Mouse (Mus musculus) heart, postnatal 4 days (tissue): ENCODE data around the gene Hoxc9. TPM values are rescaled to one million over a fixed set of nuclear protein-coding genes. Genes with fewer than 3 reads are reported as not detected.

ENCODE experiments used
- DNase-seq: peaks from one replicate; pipeline ENCODE4 v3.0.0; 2021
- total RNA-seq, 2 experiments: library from RNA; stranded (reverse); gene quantifications; 2 replicates each; pipeline ENCODE4 v1.2.3; 2021

Hoxc9 gene
- total RNA-seq, 2 experiments from 2014 or later, result not detected

DNA sequence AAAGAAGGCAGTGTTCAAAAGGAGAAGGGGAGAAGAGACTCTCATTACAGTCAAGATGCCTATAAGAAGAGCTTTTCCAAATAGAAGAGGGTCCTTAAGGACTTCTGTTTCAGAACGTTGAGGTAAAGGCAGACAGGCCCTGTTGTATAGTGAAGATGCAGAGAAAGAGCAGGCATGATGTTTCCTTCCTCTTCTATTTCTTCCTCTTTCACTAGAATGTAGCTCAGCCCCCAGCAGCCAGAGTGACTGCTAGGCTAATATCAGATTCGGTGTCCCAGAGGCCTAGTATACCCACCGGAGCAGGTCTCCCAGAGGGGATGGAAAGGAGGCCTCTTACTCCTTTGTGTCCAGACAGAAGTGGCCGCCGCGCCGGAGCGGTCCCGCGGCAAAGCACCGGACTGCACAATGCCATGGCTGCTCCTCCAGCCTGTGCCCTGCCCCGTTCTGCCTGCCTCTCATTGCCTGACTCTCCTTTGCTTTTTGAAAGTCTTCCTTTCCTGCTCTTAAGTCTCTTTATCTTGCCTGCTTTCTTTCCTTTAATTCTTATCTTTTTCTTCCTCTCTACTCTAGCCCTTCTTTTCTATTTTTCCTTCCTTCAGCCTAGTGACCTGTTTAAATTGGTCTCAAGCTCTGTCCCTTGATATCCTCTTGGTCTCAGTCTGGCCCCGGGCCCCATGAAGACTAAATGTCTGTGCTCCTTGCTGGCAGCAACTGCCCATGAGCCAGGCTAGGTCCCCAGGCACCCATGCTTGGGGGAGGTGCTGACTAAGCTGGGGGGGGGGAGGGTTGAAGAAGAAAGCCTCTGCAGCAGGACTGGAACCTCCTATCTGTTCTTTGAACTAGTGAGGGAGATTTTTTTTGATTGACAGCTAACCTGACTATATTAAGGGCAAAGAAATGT, 2.6 kb downstream of the Hoxc9 start:
- no peak for DNase-seq

DNA sequence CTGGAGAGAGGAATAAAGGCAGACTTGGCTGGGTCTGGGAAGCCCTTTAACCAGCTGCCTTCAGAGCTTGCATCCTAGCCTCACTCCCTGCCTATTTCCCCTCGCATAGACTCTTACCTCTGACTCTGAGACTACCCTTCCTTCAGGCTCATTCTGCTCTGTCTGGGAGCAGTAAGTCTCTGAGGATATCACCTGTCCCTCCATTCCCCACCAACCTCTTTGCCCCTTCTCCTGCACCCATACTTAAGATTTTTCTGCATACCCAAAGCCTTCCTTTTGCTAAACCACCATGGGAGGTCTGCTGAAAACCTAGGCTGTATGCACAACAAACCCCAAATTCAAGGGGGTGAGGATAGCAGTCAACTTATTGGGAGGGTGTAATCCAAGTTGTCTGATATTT, 3.7 kb downstream of the Hoxc9 start:
- DNase-seq, result no peak

DNA sequence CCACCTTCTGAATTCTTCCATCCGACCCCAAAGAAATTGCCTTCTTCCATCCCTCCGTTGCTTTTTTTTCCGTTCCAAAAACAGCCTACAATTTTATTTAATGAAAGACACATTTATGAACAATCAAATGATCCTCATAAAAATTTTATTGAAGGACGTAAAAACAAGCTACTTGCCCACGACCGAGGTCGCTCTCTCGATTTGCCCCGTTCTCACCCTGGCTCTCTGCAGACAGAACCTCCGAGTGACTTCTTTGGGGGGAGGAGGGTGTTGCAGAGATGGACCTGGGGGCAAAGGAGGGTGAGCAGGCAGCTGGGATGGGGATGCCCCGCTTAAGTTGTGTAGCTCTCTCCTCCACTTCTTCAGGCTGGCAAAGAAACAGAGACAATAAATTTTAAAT, 4.1 kb downstream of the Hoxc9 start:
- DNase-seq, result no peak

DNA sequence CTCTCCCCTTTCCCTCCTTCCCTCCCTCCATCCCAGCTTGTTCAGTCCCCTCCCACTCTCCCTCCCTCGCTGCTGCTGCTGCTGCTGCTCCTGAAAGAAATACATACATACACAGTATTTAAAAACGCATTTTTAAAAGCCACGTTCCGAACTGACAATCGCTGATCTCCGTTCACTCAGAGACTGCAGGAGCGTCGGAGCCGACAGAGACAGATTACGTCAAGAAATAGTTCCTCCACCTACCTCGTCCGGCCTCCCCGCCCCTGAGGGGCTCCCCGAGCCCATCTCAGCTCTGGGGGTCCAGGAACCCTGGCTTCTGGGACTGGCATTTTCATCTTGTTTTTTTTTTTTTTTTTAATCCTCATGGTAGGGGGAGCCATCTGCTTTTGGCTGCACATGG, 4.7 kb downstream of the Hoxc9 start:
- no peak for DNase-seq

DNA sequence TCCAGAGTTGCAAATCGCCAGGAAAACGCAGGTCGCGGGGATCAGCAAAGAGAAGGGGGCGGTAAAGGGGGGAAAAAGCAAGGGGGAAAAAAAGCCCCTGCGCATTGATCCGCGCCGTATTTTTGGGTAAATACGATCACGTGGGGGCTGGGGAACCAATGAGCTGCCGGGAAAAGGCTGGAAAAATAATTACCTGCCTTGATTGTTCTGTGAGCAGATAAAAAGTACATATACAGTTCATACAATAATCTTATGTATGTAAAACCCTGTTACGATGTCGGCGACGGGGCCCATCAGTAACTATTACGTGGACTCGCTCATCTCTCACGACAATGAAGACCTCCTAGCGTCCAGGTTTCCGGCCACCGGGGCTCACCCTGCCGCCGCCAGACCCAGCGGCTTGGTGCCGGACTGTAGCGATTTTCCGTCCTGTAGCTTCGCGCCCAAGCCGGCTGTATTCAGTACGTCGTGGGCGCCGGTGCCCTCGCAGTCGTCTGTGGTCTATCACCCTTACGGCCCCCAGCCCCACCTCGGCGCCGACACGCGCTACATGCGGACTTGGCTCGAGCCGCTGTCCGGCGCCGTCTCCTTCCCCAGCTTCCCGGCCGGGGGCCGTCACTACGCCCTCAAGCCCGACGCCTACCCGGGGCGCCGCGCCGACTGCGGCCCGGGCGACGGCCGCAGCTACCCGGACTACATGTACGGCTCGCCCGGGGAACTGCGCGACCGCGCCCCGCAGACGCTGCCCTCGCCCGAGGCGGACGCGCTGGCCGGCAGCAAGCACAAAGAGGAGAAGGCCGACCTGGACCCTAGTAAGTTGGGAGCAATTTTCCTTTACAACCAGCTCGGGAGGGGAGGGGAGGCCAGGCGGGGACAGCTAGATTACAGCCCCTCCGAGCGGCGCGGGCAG, 5.4 kb downstream of the Hoxc9 start:
- DNase-seq, result no peak

DNA sequence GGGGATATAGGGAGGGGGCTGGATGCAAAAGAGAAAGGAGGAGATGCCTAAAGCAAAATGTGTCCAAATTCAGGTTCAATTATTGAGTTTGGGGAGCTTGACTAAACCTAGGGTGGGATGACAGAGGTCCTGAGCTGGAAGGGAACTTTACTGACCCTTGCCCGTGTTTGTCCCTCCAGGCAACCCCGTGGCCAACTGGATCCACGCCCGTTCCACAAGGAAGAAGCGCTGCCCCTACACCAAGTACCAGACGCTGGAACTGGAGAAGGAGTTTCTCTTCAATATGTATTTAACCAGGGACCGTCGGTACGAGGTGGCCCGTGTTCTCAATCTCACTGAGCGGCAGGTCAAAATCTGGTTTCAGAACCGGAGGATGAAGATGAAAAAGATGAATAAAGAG, 7.5 kb downstream of the Hoxc9 start:
- no peak for DNase-seq

DNA sequence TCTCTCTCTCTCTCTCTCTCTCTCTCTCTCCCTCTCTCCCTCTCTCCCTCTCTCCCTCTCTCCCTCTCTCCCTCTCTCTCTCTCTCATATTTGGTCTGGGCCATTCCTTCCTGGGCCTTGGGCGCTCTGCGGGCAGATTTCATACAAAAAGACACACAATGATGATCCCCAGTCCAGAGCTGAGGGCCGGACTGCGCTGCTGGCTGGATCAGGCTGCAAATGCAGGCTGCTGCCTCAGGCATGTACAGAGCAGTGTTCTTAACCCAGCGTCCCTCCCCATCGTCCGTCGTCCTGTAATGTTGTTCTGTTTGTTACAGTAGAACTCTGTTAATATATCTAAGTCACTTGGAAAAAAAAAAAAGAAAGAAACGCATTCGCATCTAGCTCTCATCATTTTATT, 8.3 kb downstream of the Hoxc9 start:
- no peak for DNase-seq

DNA sequence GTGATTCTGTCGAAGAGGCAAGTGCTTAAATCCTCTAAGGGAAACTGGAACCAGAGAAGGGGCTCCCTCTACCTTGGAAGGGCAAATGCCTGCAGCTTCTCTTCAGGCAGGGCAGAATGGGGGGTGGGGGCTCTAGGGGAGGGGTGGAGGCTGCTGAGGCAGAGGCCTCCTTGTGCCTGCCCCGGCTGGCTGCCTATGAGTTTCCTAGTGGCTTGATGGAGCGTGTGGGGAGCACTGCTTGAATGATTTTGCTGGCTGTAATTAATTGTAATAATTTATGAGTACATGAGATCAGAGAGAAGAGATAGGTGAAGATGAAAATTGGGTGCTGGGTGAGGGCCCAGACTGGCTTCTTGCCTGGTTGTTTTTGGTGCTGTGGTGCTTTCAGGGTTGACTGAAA, 8.7 kb downstream of the Hoxc9 start:
- no peak for DNase-seq

DNA sequence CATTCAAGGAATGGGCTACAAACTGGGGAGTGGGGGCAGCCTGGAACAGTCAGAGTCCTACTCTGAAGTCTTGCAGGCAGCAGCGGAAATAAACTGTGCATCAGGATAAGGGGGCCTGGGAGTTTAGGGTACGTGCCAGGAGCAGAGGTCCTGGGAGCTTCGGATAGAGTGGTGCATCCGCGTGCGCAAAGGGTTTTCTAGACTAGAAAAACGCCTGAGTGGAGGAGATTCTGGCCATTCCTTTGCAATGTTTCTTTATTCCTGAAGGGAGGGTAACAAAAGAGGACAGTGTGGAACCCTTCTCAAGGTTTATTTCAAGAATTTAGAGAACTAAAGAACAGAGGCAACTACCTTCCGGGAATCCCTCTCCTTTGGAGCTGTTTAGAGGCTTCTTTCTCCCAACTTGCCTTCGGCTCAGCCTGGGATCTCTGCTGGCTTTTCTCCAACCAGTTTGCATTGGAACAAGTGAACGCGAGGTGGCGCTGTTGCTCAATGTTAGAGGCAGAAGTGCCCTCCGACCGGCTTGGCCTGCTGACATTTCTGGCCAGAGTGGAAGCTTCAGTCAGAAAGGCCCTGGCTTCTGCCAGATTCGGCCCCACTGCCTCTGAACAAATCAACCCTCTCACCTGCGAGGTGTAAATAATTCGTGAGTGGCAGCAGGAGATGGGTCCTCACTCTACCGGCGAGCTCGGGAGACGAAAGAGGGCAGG, 11.0 kb downstream of the Hoxc9 start:
- DNase-seq, result peak; percentile 97

DNA sequence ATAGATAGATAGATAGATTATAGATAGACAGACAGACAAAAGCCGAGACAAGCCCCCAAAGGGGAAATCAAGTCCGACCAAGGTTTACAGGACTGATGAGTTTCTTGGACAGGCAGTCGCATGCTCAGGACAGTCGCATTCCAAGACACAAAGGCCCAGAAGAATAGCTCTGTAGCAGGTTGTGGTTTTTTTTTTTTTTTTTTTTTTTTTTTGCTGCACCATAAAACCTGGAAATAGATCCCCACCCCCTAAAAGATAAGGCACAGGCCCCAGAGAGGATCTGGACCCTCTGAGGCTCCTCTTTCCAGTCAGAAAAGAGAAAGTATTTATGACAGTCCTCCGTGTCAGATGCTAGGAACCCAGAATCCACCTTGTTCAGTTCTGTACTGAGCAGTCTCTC, 11.8 kb downstream of the Hoxc9 start:
- DNase-seq, result no peak

DNA sequence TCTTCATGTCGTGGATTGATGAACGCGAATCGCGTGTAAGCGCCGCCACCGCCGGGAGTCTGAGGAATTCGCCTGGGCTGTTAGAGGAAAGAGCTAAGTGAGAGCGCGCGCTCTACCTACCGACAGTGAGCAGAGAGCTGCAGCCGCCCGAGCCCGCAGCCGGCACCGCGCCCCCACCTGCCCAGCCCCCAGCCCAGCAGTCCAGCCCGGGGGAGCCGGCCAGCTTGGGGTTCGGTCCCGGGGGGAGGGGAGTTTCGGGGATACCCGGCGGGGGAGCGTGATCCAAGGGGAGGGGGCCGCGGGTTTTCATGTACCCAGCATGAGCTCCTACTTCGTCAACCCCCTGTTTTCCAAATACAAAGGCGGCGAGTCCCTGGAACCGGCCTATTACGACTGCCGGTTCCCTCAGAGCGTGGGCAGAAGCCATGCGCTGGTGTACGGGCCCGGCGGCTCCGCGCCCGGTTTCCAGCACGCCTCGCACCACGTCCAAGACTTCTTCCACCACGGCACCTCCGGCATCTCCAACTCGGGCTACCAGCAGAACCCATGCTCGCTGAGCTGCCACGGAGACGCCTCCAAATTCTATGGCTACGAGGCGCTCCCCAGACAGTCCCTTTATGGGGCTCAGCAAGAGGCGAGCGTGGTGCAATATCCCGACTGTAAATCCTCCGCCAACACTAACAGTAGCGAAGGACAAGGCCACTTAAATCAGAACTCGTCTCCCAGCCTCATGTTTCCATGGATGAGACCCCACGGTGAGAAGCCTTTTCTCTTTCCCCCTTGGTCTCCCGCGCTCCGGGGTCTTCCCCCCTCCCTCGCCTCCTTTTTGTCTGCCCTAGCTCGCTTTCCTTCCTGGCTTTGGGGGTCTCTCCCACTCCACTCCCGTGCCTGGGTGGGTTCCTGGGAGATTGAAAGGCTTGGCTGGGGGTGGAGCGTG, 14.5 kb downstream of the Hoxc9 start, which contains the start of gene Hoxc8:
TSS of gene Hoxc8 (plus strand) at position 147 of the 937 bp plus-strand sequence.
- DNase-seq, result no peak

DNA sequence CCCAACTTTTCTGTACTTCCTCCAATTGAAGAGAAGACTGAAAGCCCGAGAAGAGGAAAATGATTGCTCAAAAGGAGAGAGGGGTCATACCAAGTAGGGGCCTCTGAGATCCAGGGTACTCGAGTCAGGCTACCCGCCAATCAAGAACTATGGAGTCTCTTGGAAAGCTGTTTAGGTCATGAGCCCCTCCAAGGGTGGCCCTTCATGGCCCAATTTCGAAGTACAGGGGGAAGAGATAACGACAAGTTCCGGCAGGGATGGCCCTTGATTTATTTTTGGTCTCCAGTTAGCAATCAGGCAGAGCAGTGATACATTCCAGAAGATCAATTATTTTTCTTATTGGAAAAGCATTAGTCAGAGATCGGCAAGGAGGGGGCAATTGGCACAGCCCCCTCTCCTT, 15.5 kb downstream of the Hoxc9 start:
- DNase-seq, result no peak

DNA sequence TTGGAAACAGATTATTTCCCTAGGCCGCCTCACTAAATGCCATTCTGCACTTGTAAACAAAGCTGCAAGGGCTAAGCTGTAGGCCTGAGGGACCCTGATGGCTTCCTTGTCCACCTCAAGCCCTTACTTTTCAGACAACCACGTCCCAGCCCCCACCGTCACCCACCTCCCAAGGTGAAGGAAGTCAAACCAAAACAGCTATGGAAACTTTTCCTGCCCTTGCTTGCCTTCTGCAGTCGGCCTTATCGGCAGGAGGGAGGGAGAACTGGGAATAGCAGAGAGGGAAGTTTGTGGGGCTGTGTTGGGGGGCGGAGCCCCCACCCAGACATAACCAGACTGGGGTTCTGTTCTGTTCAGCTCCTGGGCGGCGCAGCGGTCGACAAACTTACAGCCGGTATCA, 16.0 kb downstream of the Hoxc9 start:
- DNase-seq, result no peak

DNA sequence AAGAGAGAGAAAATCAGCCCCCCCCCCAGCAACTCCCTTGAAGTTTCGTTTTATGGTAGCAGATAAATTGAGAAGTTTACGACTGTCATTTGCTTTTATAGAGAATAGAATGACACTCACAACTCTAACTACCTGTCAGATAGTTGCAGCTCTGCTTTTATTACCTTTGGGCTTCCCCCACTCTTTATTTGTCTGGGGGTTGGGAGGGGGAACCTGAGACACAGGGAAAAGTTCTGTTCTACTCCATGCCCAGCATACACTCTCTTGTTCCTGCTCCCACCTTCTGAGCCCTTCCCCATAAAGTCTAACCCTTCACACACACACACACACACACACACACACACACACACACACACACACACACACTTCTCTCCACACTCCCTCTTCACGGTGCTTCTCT, 16.6 kb downstream of the Hoxc9 start:
- DNase-seq, result no peak

DNA sequence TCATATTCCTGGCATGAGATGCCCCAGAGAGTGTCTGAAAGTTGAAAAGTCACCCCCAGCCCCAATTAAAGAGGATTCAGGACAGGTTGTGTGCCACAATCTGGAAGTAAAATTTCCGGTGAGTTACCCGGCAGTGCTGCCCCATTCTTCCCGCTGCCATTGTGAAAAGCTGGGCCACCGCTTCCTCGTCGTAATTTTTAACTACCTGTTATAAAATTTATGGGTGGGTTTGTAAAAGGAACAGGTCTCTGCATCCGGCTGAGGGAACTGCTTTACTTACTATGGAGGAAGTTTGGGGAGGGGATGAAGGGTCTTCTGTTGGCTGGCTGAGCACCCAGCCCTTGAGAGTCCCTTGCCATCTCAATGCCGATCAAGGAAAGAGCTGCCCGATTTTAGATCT, 20.3 kb downstream of the Hoxc9 start:
- no peak for DNase-seq

DNA sequence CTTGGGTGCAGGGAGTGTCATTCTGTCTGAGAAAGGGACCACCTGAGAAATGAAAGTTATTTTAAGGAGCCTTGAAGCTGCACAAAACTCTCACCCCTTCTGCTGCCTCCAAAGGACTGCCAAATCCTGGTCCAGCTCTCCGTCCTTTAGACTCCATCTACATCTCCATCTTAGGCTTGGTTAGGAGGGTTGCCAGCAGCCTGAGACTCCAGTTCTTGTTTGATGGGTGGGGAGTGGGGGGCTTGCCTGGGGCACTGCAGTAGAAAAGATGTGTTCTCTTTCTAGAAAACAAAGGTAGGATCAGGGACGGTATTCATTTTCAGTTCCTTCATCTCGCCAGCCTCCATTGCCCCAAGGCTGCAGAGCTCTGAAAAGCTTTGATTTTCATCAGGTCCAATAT, 21.2 kb downstream of the Hoxc9 start:
- no peak for DNase-seq

DNA sequence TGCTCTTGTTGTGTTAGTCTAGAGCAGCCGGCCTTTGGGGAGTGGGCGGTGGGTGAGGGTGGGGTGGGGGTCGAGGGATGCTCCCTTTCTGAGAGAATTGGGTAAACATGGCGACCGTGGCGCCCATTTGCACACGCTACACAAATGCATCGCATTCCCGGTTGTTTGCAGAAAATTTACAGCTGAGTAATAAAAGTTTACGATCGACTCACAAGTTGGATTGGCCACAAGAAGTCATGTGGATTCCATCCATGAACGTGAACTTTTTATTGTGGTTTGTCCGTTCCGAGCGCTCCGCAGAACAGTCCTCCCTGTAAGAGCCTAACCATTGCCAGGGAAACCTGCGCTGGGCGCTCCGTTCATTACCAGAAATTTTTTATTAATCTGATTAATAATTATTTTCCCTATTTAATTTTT, 21.7 kb downstream of the Hoxc9 start, which contains the start of gene Hoxc6:
TSS of gene Hoxc6 (plus strand) at position 319 of the 417 bp plus-strand sequence.
- no peak for DNase-seq

DNA sequence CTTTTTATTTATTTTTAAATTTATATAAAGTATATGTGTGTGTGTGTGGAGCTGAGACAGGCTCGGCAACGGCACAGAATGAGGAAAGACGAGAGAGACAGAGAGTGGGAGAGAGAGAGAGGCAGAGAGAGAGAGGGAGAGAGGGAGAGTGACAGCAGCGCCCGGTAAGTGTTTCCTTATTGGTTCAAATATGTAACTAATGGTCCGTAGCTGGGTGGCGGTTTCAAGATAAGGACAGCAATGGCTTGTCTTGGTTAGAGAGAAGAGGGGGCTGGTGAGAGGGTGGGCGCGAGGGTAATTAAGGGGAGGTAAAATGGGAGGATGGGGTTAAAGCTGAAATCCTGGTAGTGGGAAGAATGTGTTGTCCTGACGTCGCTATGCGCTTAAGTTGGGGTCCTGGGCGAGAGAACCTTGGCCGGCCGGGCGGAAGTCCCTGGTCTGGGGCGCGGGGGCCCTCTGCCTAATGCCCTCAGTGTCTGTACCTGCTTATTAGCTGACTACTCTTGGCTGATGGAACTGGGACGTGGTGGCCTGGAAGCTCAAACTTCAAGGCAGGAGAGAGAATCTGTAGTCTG, 22.5 kb downstream of the Hoxc9 start:
- no peak for DNase-seq

DNA sequence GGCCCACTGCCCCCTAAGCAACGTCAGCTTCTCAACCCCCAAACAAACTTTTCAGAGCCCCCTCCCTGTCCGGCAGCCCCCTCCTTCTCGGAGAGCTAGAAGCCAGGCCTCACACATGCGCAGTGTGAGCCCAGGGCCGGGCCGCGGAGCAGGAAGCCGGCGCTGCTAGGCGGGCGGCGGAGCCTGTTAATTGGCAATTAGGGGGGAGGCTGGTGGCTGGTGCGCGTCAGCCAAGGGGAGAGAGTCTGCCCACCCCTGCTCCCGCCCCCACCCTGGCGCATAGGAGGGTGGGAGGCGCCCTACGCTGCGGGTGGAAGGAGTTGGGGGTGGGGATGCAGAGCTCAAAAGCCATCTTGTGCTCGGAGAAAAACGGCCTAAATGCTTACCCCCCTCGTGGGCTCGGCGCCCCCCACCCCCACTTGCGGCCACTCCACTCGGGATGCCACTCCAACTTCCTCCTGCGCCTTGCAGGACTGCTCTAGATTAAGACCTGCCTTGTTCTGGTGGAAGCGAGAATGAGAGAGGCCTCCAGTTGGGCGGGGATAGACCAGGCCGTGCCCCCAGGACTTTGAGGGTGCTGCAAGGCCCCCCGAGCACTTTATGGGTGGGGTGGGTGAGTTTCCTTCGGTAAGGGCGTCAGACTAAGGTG, 23.1 kb downstream of the Hoxc9 start:
- peak; percentile 68 for DNase-seq

DNA sequence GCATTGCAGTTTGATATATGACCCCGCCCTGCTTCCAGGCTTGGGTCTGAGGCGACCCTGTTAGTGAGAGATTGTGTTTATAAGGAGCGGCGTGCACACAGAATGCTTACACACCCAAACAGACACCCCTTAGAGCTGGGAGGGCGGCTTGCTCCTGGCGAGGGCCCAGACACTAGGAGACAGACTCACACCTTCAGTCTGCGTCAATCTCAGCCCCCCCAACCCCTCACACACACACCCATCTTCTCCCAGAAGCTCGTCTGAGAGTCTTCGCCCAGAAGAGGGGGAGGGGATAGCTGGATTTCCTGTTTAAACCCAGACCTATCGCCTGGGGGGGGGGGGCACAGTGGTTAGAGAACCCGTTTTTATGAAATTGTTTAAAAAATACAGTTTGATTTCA, 23.7 kb downstream of the Hoxc9 start:
- no peak for DNase-seq

DNA sequence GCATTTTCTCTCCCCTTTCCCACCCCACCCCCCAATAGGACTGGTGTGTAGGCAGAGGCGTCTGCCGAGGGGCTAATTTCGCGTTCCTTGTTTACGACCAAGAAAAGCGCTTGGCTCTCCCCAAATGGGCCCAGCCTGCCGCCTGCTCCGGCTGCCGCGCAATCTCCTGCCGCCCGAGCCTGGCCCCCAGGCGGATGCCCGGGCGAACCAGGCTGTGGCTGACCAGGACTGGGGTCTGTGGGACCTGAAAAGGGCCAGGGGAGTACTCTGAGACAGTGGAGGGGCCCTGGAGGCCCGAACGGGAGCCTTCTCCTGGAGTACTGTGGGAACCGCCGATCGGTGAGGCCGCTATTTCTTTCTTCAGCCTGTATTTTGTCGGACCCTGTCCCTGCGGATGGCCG, 24.3 kb downstream of the Hoxc9 start:
- DNase-seq, result no peak
